15 mouse cellular contexts compared by ENCODE assay signal in genomic region chr5:101523490-101523889, GRCm38 (mm10).
DNase-seq lines count a peak whose midpoint lies in the region; ATAC-seq and TF ChIP-seq lines count a peak whose summit lies in the region.
"Had no signal": no experiment of that assay in that cellular context is flagged by ENCODE, and none has a peak within 500 bp of the region (broad histone marks: within the 10 kb centered on the region; RNA-seq: fewer than 3 reads in every experiment).

No protein-coding gene starts in this region.

- peak overlapping the region; percentile 40 for H3K4me2 ChIP-seq in embryonic facial prominence, embryonic 13.5 days
- H3K4me2 ChIP-seq in limb, embryonic 15.5 days = 0 out of 2 replicates have a peak overlapping the region, but pooled peaks have one; percentile 5
- H3K4me2 ChIP-seq: liver, embryonic 15.5 days had no signal

- no peaks in the 10 kb centered on the region for H3K9me3 ChIP-seq in embryonic facial prominence, embryonic 10.5 days
- H3K9me3 ChIP-seq in embryonic facial prominence, embryonic 13.5 days = no peaks in the 10 kb centered on the region
- no peaks in the 10 kb centered on the region for H3K9me3 ChIP-seq in limb, embryonic 15.5 days
- H3K9me3 ChIP-seq: liver, embryonic 15.5 days had no signal

- no peak overlapping the region for H3K9ac ChIP-seq in embryonic facial prominence, embryonic 13.5 days
- H3K9ac ChIP-seq in limb, embryonic 15.5 days = no peak overlapping the region
- H3K9ac ChIP-seq: liver, embryonic 15.5 days had no signal

- TF ChIP-seq CTCF in kidney, adult 2 months (conservative IDR thresholded peaks at IDR 0.05; ENCODE audit: insufficient read depth, insufficient read length, low read depth, low read length) = no peak

- no peak for TF ChIP-seq POLR2A in kidney, adult 2 months (IDR thresholded peaks at IDR 0.05; ENCODE audit: low read depth, low read length)

- WGBS in kidney, adult 2 months = 13% methylated on average over 7 of the region's 7 CpGs
- WGBS in embryonic facial prominence, embryonic 10.5 days = 29% methylated on average over 7 of the region's 7 CpGs
- WGBS in embryonic facial prominence, embryonic 13.5 days = 17% methylated on average over 7 of the region's 7 CpGs
- WGBS in limb, embryonic 15.5 days = 36% methylated on average over 7 of the region's 7 CpGs

- no peak for ATAC-seq in embryonic facial prominence, embryonic 13.5 days (ENCODE audit: insufficient number of reproducible peaks, insufficient read depth, low FRiP score, low TSS enrichment, low read depth)
- no peak for ATAC-seq in limb, embryonic 15.5 days (ENCODE audit: insufficient number of reproducible peaks, low FRiP score, low TSS enrichment, low read depth)

- no peak overlapping the region for H3K4me3 ChIP-seq in kidney, adult 2 months (ENCODE audit: insufficient read depth, low read depth, low read length)
- peak overlapping the region; percentile 31; the same call in 1 of the 2 replicates for H3K4me3 ChIP-seq in embryonic facial prominence, embryonic 10.5 days
- no peak overlapping the region for H3K4me3 ChIP-seq in embryonic facial prominence, embryonic 13.5 days
- H3K4me3 ChIP-seq in limb, embryonic 15.5 days = no peak overlapping the region
- H3K4me3 ChIP-seq: erythroblast, embryonic 14.5 days; layer of hippocampus, adult 2 months; liver, embryonic 15.5 days; myocyte had no signal

- peak overlapping the region; percentile 78 for H3K27ac ChIP-seq in kidney, adult 2 months (ENCODE audit: insufficient read depth, low read depth, low read length)
- H3K27ac ChIP-seq in embryonic facial prominence, embryonic 10.5 days (replicated peaks) = no peak overlapping the region
- H3K27ac ChIP-seq in embryonic facial prominence, embryonic 13.5 days = no peak overlapping the region
- H3K27ac ChIP-seq in limb, embryonic 15.5 days = no peak overlapping the region
- H3K27ac ChIP-seq: layer of hippocampus, adult 2 months; liver, embryonic 15.5 days; stomach, postnatal 0 days had no signal

- peaks cover 11% of the 10 kb centered on the region for H3K4me1 ChIP-seq in kidney, adult 2 months (ENCODE audit: control insufficient read depth, insufficient read depth, low read length)
- peaks cover 42% of the 10 kb centered on the region for H3K4me1 ChIP-seq in embryonic facial prominence, embryonic 10.5 days
- peaks cover 9% of the 10 kb centered on the region; the same call in 1 of the 2 replicates for H3K4me1 ChIP-seq in embryonic facial prominence, embryonic 13.5 days
- H3K4me1 ChIP-seq in limb, embryonic 15.5 days = 0 out of 2 replicates have a peak, but pooled peaks cover 3% of the 10 kb centered on the region
- H3K4me1 ChIP-seq: liver, embryonic 15.5 days had no signal

- no peaks in the 10 kb centered on the region; the same call in 1 of the 2 replicates for H3K27me3 ChIP-seq in kidney, adult 2 months (replicated peaks; ENCODE audit: control insufficient read depth, insufficient read depth, low read length)
- peaks cover 99% of the 10 kb centered on the region for H3K27me3 ChIP-seq in embryonic facial prominence, embryonic 10.5 days (replicated peaks; ENCODE audit: low read depth, poor library complexity, severe bottlenecking)
- peaks cover 80% of the 10 kb centered on the region for H3K27me3 ChIP-seq in embryonic facial prominence, embryonic 13.5 days
- H3K27me3 ChIP-seq in limb, embryonic 15.5 days = 0 out of 2 replicates have a peak, but pooled peaks cover 5% of the 10 kb centered on the region
- H3K27me3 ChIP-seq: liver, embryonic 15.5 days had no signal

- H3K36me3 ChIP-seq in kidney, adult 2 months (ENCODE audit: control insufficient read depth, insufficient read depth, low read length) = no peaks in the 10 kb centered on the region
- H3K36me3 ChIP-seq in embryonic facial prominence, embryonic 10.5 days (replicated peaks) = no peaks in the 10 kb centered on the region
- H3K36me3 ChIP-seq in embryonic facial prominence, embryonic 13.5 days = no peaks in the 10 kb centered on the region
- no peaks in the 10 kb centered on the region for H3K36me3 ChIP-seq in limb, embryonic 15.5 days
- H3K36me3 ChIP-seq: liver, embryonic 15.5 days had no signal

- DNase-seq in kidney, adult 2 months = peak; percentile 44
- DNase-seq in kidney, adult 11 months = no peak
- DNase-seq in embryonic facial prominence, embryonic 10.5 days (ENCODE audit: low spot score) = no peak
- DNase-seq in layer of hippocampus, adult 11-12 months (ENCODE audit: low spot score) = no peak
- no peak for DNase-seq in thymus, postnatal 4 days
- DNase-seq: cerebellum, postnatal 14 days; heart, postnatal 4 days; lung, postnatal 4 days had no signal
